Mouse (Mus musculus) MEL (cell line): ENCODE data around the gene Ppp1r18. TPM values are rescaled to one million over a fixed set of nuclear protein-coding genes. Genes with fewer than 3 reads are reported as not detected.

Source experiments
- DNase-seq: peaks from one replicate; pipeline ENCODE4 v3.0.0; 2011; ENCODE audit warnings: low read depth, low spot score
- H3K27ac ChIP-seq: 2 replicates; pipeline ENCODE4 v1.5.1; 2012; ENCODE audit warnings: low read depth, mild to moderate bottlenecking, control low read depth, low read length, moderate library complexity; ENCODE audit not compliant: control insufficient read depth
- H3K27me3 ChIP-seq, 2 experiments: fragments of 150-350 bp in 1 of 2; sonication (generic) in 1 of 2; 2 replicates each; pipeline ENCODE4 v1.6.1; 2012; ENCODE audit warnings: low read length in 2 of 2, mild to moderate bottlenecking in 2 of 2, improper control_type of control experiment in 1 of 2, moderate library complexity in 1 of 2; ENCODE audit not compliant: insufficient read depth in 2 of 2, control insufficient read depth in 1 of 2
- H3K36me3 ChIP-seq, 2 experiments: 2 replicates each; pipeline ENCODE4 v1.6.1; 2012 to 2014; ENCODE audit warnings: low read length in 2 of 2, improper control_type of control experiment in 1 of 2, inconsistent platforms in 1 of 2, mild to moderate bottlenecking in 1 of 2; ENCODE audit not compliant: insufficient read depth in 2 of 2, control insufficient read depth in 1 of 2
- H3K4me1 ChIP-seq, 2 experiments: fragments of 150-350 bp in 1 of 2; sonication (generic) in 1 of 2; 2 replicates each; pipeline ENCODE4 v1.6.1; 2012; ENCODE audit warnings: low read length in 2 of 2, improper control_type of control experiment in 1 of 2, mild to moderate bottlenecking in 1 of 2; ENCODE audit not compliant: insufficient read depth in 2 of 2, control insufficient read depth in 1 of 2
- H3K4me3 ChIP-seq, 2 experiments: fragments of 150-350 bp in 1 of 2; sonication (generic) in 1 of 2; 2 replicates each; pipeline ENCODE4 v1.5.1; 2012; ENCODE audit warnings: low read depth in 2 of 2, low read length in 2 of 2, mild to moderate bottlenecking in 2 of 2, moderate library complexity in 2 of 2, control low read depth in 1 of 2, improper control_type of control experiment in 1 of 2; ENCODE audit not compliant: control insufficient read depth in 1 of 2, insufficient read depth in 1 of 2
- H3K79me2 ChIP-seq: 2 replicates; pipeline ENCODE4 v1.6.1; 2012; ENCODE audit warnings: mild to moderate bottlenecking, low read length, moderate library complexity; ENCODE audit not compliant: control insufficient read depth, poor library complexity, insufficient read depth
- H3K9ac ChIP-seq: 2 replicates; pipeline ENCODE4 v1.6.1; 2012; ENCODE audit warnings: low read depth, mild to moderate bottlenecking, control low read depth, low read length, moderate library complexity; ENCODE audit not compliant: control insufficient read depth, poor library complexity, severe bottlenecking
- H3K9me3 ChIP-seq: fragments of 150-350 bp; sonication (generic); replicated peaks from 2 replicates; pipeline ENCODE4 v1.6.1; 2012; ENCODE audit warnings: mild to moderate bottlenecking, low read length, improper control_type of control experiment, moderate library complexity; ENCODE audit not compliant: insufficient read depth
- CHD1 ChIP-seq: IDR thresholded peaks from 2 replicates; pipeline ENCODE4 v1.6.1; 2012; ENCODE audit warnings: low read depth, mild to moderate bottlenecking, inconsistent platforms, low read length, improper control_type of control experiment
- CHD2 ChIP-seq: IDR thresholded peaks from 2 replicates; pipeline ENCODE4 v1.6.1; 2011; ENCODE audit warnings: low read length, improper control_type of control experiment
- CTCF ChIP-seq, 3 experiments: IDR thresholded peaks in 2 of 3; conservative IDR thresholded peaks in 1 of 3; 2 replicates each; pipeline ENCODE4 v1.5.1; 2011 to 2012; ENCODE audit warnings: low read length in 3 of 3, low read depth in 2 of 3, mild to moderate bottlenecking in 2 of 3, improper control_type of control experiment in 1 of 3, inconsistent platforms in 1 of 3, mixed read lengths in 1 of 3, moderate library complexity in 1 of 3; ENCODE audit not compliant: control insufficient read depth in 1 of 3, insufficient read depth in 1 of 3, poor library complexity in 1 of 3, severe bottlenecking in 1 of 3
- GATA1 ChIP-seq: IDR thresholded peaks from 2 replicates; pipeline ENCODE4 v1.6.1; 2011; ENCODE audit warnings: low read depth, low read length, improper control_type of control experiment
- HCFC1 ChIP-seq: IDR thresholded peaks from 2 replicates; pipeline ENCODE4 v1.6.1; 2012; ENCODE audit warnings: low read depth, mild to moderate bottlenecking, inconsistent platforms, low read length, improper control_type of control experiment, moderate library complexity
- KAT2A ChIP-seq: conservative IDR thresholded peaks from 2 replicates; pipeline ENCODE4 v1.6.1; 2012; ENCODE audit warnings: low read depth, low read length, improper control_type of control experiment, inconsistent platforms
- MAFK ChIP-seq: IDR thresholded peaks from 2 replicates; pipeline ENCODE4 v1.6.1; 2011; ENCODE audit warnings: low read depth, mild to moderate bottlenecking, low read length, improper control_type of control experiment, borderline replicate concordance
- MAZ ChIP-seq: IDR thresholded peaks from 2 replicates; pipeline ENCODE4 v1.6.1; 2012; ENCODE audit warnings: low read depth, mild to moderate bottlenecking, inconsistent platforms, low read length, improper control_type of control experiment
- MEF2A ChIP-seq: IDR thresholded peaks from 2 replicates; pipeline ENCODE4 v1.6.1; 2014; ENCODE audit warnings: low read depth, mild to moderate bottlenecking, inconsistent platforms, low read length, improper control_type of control experiment; ENCODE audit not compliant: poor library complexity, insufficient replicate concordance, severe bottlenecking; ENCODE audit errors: extremely low read depth
- MXI1 ChIP-seq: IDR thresholded peaks from 2 replicates; pipeline ENCODE4 v1.6.1; 2011; ENCODE audit warnings: mild to moderate bottlenecking, low read depth, low read length, improper control_type of control experiment
- MYB ChIP-seq: IDR thresholded peaks from 2 replicates; pipeline ENCODE4 v1.6.1; 2011; ENCODE audit warnings: mild to moderate bottlenecking, low read depth, low read length, improper control_type of control experiment
- POLR2A ChIP-seq, 2 experiments: IDR thresholded peaks; 2 replicates each; pipeline ENCODE4 v1.6.1; 2011 to 2012; ENCODE audit warnings: low read length in 2 of 2, mild to moderate bottlenecking in 2 of 2, control low read depth in 1 of 2, improper control_type of control experiment in 1 of 2, low read depth in 1 of 2, moderate library complexity in 1 of 2; ENCODE audit not compliant: control insufficient read depth in 1 of 2, insufficient read depth in 1 of 2, poor library complexity in 1 of 2
- RCOR1 ChIP-seq: IDR thresholded peaks from 2 replicates; pipeline ENCODE4 v1.6.1; 2012; ENCODE audit warnings: low read depth, mild to moderate bottlenecking, inconsistent platforms, low read length, improper control_type of control experiment
- SIN3A ChIP-seq: IDR thresholded peaks from 2 replicates; pipeline ENCODE4 v1.6.1; 2012; ENCODE audit warnings: low read length, improper control_type of control experiment, inconsistent platforms
- TAL1 ChIP-seq: IDR thresholded peaks from 2 replicates; pipeline ENCODE4 v1.6.1; 2012; ENCODE audit warnings: mild to moderate bottlenecking, inconsistent platforms, low read length, moderate library complexity, mixed read lengths
- TBP ChIP-seq: IDR thresholded peaks from 2 replicates; pipeline ENCODE4 v1.8.0; 2011; ENCODE audit warnings: low read depth, low read length, improper control_type of control experiment
- USF1 ChIP-seq: IDR thresholded peaks from 2 replicates; pipeline ENCODE4 v1.6.1; 2014; ENCODE audit warnings: low read depth, mild to moderate bottlenecking, inconsistent platforms, low read length, improper control_type of control experiment, moderate library complexity
- ZC3H11A ChIP-seq: IDR thresholded peaks from 2 replicates; pipeline ENCODE4 v1.6.1; 2012; ENCODE audit warnings: low read depth, mild to moderate bottlenecking, inconsistent platforms, low read length, improper control_type of control experiment
- ZKSCAN1 ChIP-seq: IDR thresholded peaks from 2 replicates; pipeline ENCODE4 v1.6.1; 2012; ENCODE audit warnings: low read depth, mild to moderate bottlenecking, inconsistent platforms, low read length, improper control_type of control experiment, moderate library complexity
- ZNF384 ChIP-seq: IDR thresholded peaks from 2 replicates; pipeline ENCODE4 v1.6.1; 2012; ENCODE audit warnings: low read depth, mild to moderate bottlenecking, inconsistent platforms, low read length, improper control_type of control experiment
- polyA plus RNA-seq, 2 experiments: library from polyadenylated mRNA; stranded (reverse) in 1 of 2; unstranded in 1 of 2; fragments of >175 nt in 1 of 2; fragments of >200 nt in 1 of 2; gene quantifications; 2 replicates each; pipeline versions ENCODE4 v1.2.1 to v1.2.4; 2012; ENCODE audit warnings: low replicate concordance in 2 of 2, low read depth in 1 of 2; ENCODE audit not compliant: insufficient read length in 2 of 2, insufficient read depth in 1 of 2, missing spikeins in 1 of 2
- total RNA-seq: library from RNA; depleted of rRNA; stranded (reverse); fragments of 300-350 nt; gene quantifications from 2 replicates; pipeline ENCODE4 v1.2.3, GENCODE M21; 2012

Gene Ppp1r18
- total and polyA plus RNA-seq, 3 experiments: 10.1 to 36.2 TPM; not detected in 1

DNA sequence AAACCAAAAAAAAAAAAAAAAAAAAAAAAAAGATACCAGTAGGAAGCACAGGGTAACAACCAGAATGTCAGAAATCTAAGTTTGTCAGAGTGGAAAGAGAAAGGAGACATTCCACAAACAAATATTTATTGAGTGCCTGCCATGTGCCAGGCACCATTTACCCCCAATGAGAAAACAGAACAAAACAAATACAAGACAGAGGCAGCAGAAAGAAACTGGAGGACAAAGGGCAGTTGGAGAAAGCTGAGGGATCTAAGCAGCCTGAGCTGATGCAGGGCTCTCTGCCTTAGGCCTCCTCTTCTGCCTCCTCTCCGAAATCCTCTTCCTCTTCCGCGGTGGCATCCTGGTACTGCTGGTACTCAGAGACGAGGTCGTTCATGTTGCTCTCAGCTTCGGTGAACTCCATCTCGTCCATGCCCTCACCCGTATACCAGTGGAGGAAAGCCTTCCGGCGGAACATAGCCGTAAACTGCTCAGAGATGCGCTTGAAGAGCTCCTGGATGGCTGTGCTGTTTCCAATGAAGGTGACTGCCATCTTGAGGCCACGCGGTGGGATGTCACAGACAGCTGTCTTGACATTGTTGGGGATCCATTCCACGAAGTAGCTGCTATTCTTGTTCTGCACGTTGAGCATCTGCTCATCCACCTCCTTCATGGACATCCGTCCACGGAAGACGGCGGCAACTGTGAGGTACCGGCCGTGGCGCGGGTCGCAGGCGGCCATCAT lies 30.5 kb upstream of the Ppp1r18 start:
- Histone ChIP-seq H3K4me3 (peak overlapping the region; percentile 12 to 99; a peak in 3 of 4 replicates), H3K27me3 (no peaks in the 10 kb centered on the region), H3K36me3 (peaks cover 11 to 41% of the 10 kb centered on the region in 2 experiments), H3K79me2 (peaks cover 37% of the 10 kb centered on the region), H3K9me3 (no peaks in the 10 kb centered on the region), H3K9ac (peak overlapping the region; percentile 99), H3K4me1 (peaks cover 0 to 47% of the 10 kb centered on the region in 2 experiments), H3K27ac (peak overlapping the region; percentile 78)
- DNase-seq: peak; percentile 60
- no peak for TF ChIP-seq ZNF384
- no peak for TF ChIP-seq GATA1
- no peak for TF ChIP-seq MYB
- no peak for TF ChIP-seq MEF2A
- no peak for TF ChIP-seq ZC3H11A
- peak in 1 of 3 experiments; percentile 11; a peak in 1 of 6 replicates for TF ChIP-seq CTCF (IDR thresholded peaks at IDR 0.05 in 2 of 3, conservative IDR thresholded peaks at IDR 0.05 in 1 of 3; ENCODE audit: control insufficient read depth in 1 of 3, insufficient read depth in 1 of 3, low read depth in 2 of 3, low read length in 3 of 3, poor library complexity in 1 of 3, severe bottlenecking in 1 of 3)
- TF ChIP-seq MAFK: no peak
- no peak for TF ChIP-seq RCOR1

GRCm38 (mm10) chr17:35835424-35836140 lies 29.8 kb upstream of the Ppp1r18 start:
- DNase-seq: no peak
- H3K36me3 ChIP-seq: peaks cover 11 to 46% of the 10 kb centered on the region in 2 experiments
- H3K27me3 ChIP-seq: no peaks in the 10 kb centered on the region
- H3K9ac ChIP-seq: peak overlapping the region; percentile 99
- H3K9me3 ChIP-seq: no peaks in the 10 kb centered on the region
- TF ChIP-seq ZC3H11A: no peak
- no peak for TF ChIP-seq TBP
- TF ChIP-seq MAZ: no peak
- no peak for TF ChIP-seq MYB
- TF ChIP-seq CHD1: no peak
- TF ChIP-seq SIN3A: no peak
- TF ChIP-seq TAL1: no peak
- TF ChIP-seq KAT2A: no peak
- no peak for TF ChIP-seq CHD2
- TF ChIP-seq POLR2A (IDR thresholded peaks at IDR 0.05; ENCODE audit: control insufficient read depth in 1 of 2, insufficient read depth in 1 of 2, low read depth in 1 of 2, low read length in 2 of 2, poor library complexity in 1 of 2): no peak; a peak in 1 of 4 replicates
- no peak for TF ChIP-seq HCFC1
- no peak for TF ChIP-seq CTCF (IDR thresholded peaks at IDR 0.05 in 2 of 3, conservative IDR thresholded peaks at IDR 0.05 in 1 of 3; ENCODE audit: control insufficient read depth in 1 of 3, insufficient read depth in 1 of 3, low read depth in 2 of 3, low read length in 3 of 3, poor library complexity in 1 of 3, severe bottlenecking in 1 of 3)
- no peak for TF ChIP-seq MXI1
- TF ChIP-seq ZKSCAN1: no peak
- TF ChIP-seq USF1: no peak
- H3K4me3 ChIP-seq: peak overlapping the region; percentile 39 to 99
- H3K79me2 ChIP-seq: peaks cover 37% of the 10 kb centered on the region
- peaks cover 0 to 49% of the 10 kb centered on the region in 2 experiments for H3K4me1 ChIP-seq
- peak overlapping the region; percentile 82 for H3K27ac ChIP-seq
